Mouse (Mus musculus) CH12.LX (cell line): Measurements from ENCODE around the gene Slc22a15.

Experiments
- CTCF ChIP-seq, 2 experiments: IDR thresholded peaks in 1 of 2; conservative IDR thresholded peaks in 1 of 2; 2 replicates each; pipeline ENCODE4 v1.5.1; 2011 to 2012; ENCODE audit warnings: low read depth in 2 of 2, low read length in 2 of 2, improper control_type of control experiment in 1 of 2, inconsistent platforms in 1 of 2, mild to moderate bottlenecking in 1 of 2, moderate library complexity in 1 of 2
- EP300 ChIP-seq: IDR thresholded peaks from 2 replicates; pipeline ENCODE4 v1.6.1; 2011; ENCODE audit warnings: low read length, improper control_type of control experiment
- MYC ChIP-seq: IDR thresholded peaks from 2 replicates; pipeline ENCODE4 v1.6.1; 2011; ENCODE audit warnings: low read depth, mild to moderate bottlenecking, improper control_type of control experiment, low read length
- POLR2A ChIP-seq: IDR thresholded peaks from 2 replicates; pipeline ENCODE4 v1.6.1; 2011; ENCODE audit warnings: low read depth, mild to moderate bottlenecking, improper control_type of control experiment, low read length
- TCF12 ChIP-seq: IDR thresholded peaks from 2 replicates; pipeline ENCODE4 v1.6.1; 2014; ENCODE audit warnings: low read depth, mild to moderate bottlenecking, inconsistent platforms, low read length, improper control_type of control experiment

- TF ChIP-seq MYC (no peak), POLR2A (no peak), CTCF (conservative IDR thresholded peaks at IDR 0.05 in 1 of 2, IDR thresholded peaks at IDR 0.05 in 1 of 2; ENCODE audit: low read depth in 2 of 2, low read length in 2 of 2) (no peak), EP300 (no peak), TCF12 (no peak)
These were observed 12.1 kb upstream of the Slc22a15 start for GRCm38 (mm10) chr3:101936369-101936768.
